In genomic region chr7:109826911-109827310, GRCm38 (mm10) we compare ENCODE assay signal across 22 mouse cellular contexts. TPM values are rescaled to one million over a fixed set of nuclear protein-coding genes. Genes with fewer than 3 reads are reported as not detected.
DNase-seq lines count a peak whose midpoint lies in the region; ATAC-seq and TF ChIP-seq lines count a peak whose summit lies in the region.
"Had no signal": no experiment of that assay in that cellular context is flagged by ENCODE, and none has a peak within 500 bp of the region (broad histone marks: within the 10 kb centered on the region; RNA-seq: fewer than 3 reads in every experiment).

No protein-coding gene starts in this region.

- H3K4me2 ChIP-seq in lung, postnatal 0 days (replicated peaks; ENCODE audit: low read depth, low read length), result no peak overlapping the region
- H3K4me2 ChIP-seq in hindbrain, embryonic 12.5 days (replicated peaks), result no peak overlapping the region
- H3K4me2 ChIP-seq: forebrain, embryonic 15.5 days; hindbrain, embryonic 15.5 days; neural tube, embryonic 13.5 days had no signal

- no peak for TF ChIP-seq EP300 in lung, postnatal 0 days (IDR thresholded peaks at IDR 0.05)

- TF ChIP-seq CTCF in lung, postnatal 0 days (IDR thresholded peaks at IDR 0.05), result no peak

- H3K36me3 ChIP-seq in lung, postnatal 0 days (ENCODE audit: insufficient read depth, low read length), result no peaks in the 10 kb centered on the region
- no peaks in the 10 kb centered on the region for H3K36me3 ChIP-seq in hindbrain, embryonic 12.5 days
- H3K36me3 ChIP-seq: embryonic facial prominence, embryonic 10.5 days; forebrain, embryonic 15.5 days; heart, embryonic 10.5 days; hindbrain, embryonic 15.5 days; limb, embryonic 10.5 days; neural tube, embryonic 13.5 days had no signal

- peak; percentile 5 for DNase-seq in kidney, adult 11 months
- no peak for DNase-seq in kidney, adult 18-20 months
- DNase-seq in adrenal gland, adult 2 months, result peak; percentile 72
- DNase-seq in adrenal gland, postnatal 36 days, result peak; percentile 61 to 70
- peak; percentile 77 for DNase-seq in lung, postnatal 0 days (ENCODE audit: low spot score)
- DNase-seq in cerebellum, postnatal 25 days, result no peak
- DNase-seq in adipocyte (ENCODE audit: low spot score), result no peak
- DNase-seq: B cell, adult 2 months; cerebellum, postnatal 14 days; thymus, adult 18-20 months had no signal

- H3K9ac ChIP-seq in lung, postnatal 0 days (replicated peaks; ENCODE audit: low read depth), result no peak overlapping the region
- H3K9ac ChIP-seq in hindbrain, embryonic 12.5 days, result no peak overlapping the region
- H3K9ac ChIP-seq: forebrain, embryonic 15.5 days; hindbrain, embryonic 15.5 days; liver, embryonic 14.5 days; neural tube, embryonic 13.5 days had no signal

- no peak overlapping the region for H3K4me3 ChIP-seq in lung, postnatal 0 days (ENCODE audit: low read depth, low read length)
- no peak overlapping the region for H3K4me3 ChIP-seq in hindbrain, embryonic 12.5 days
- H3K4me3 ChIP-seq: embryonic facial prominence, embryonic 10.5 days; erythroblast, embryonic 14.5 days; forebrain, embryonic 15.5 days; heart, embryonic 10.5 days; hindbrain, embryonic 15.5 days; limb, embryonic 10.5 days; megakaryocyte, embryonic 14.5 days; neural tube, embryonic 13.5 days had no signal

- H3K9me3 ChIP-seq in lung, postnatal 0 days (ENCODE audit: low read length), result no peaks in the 10 kb centered on the region
- no peaks in the 10 kb centered on the region for H3K9me3 ChIP-seq in hindbrain, embryonic 12.5 days (replicated peaks)
- H3K9me3 ChIP-seq: embryonic facial prominence, embryonic 10.5 days; forebrain, embryonic 15.5 days; heart, embryonic 10.5 days; hindbrain, embryonic 15.5 days; limb, embryonic 10.5 days; megakaryocyte, embryonic 14.5 days; neural tube, embryonic 13.5 days had no signal

- H3K27ac ChIP-seq in lung, postnatal 0 days (ENCODE audit: low read length), result peak overlapping the region; percentile 14; the same call in 1 of the 2 replicates
- no peak overlapping the region for H3K27ac ChIP-seq in hindbrain, embryonic 12.5 days
- H3K27ac ChIP-seq: embryonic facial prominence, embryonic 10.5 days; forebrain, embryonic 15.5 days; heart, embryonic 10.5 days; hindbrain, embryonic 15.5 days; limb, embryonic 10.5 days; liver, embryonic 14.5 days; neural tube, embryonic 13.5 days had no signal

- H3K4me1 ChIP-seq in lung, postnatal 0 days (ENCODE audit: insufficient read depth, low read depth, low read length), result peaks cover 8% of the 10 kb centered on the region
- no peaks in the 10 kb centered on the region for H3K4me1 ChIP-seq in hindbrain, embryonic 12.5 days
- H3K4me1 ChIP-seq: hindbrain, embryonic 15.5 days; megakaryocyte, embryonic 14.5 days; neural tube, embryonic 13.5 days had no signal

- ATAC-seq in lung, postnatal 0 days, result peak; percentile 31; the same call in 1 of the 2 replicates
- no peak for ATAC-seq in hindbrain, embryonic 12.5 days (ENCODE audit: low FRiP score)
- ATAC-seq: forebrain, embryonic 15.5 days; Patski had no signal

- WGBS in lung, postnatal 0 days, result 38% methylated on average over 8 of the region's 8 CpGs
- 89% methylated on average over 8 of the region's 8 CpGs for WGBS in hindbrain, embryonic 12.5 days

- no peaks in the 10 kb centered on the region for H3K27me3 ChIP-seq in lung, postnatal 0 days (replicated peaks; ENCODE audit: insufficient read depth, low read length)
- no peaks in the 10 kb centered on the region for H3K27me3 ChIP-seq in hindbrain, embryonic 12.5 days
- H3K27me3 ChIP-seq: forebrain, embryonic 15.5 days; hindbrain, embryonic 15.5 days; neural tube, embryonic 13.5 days; Patski had no signal

RNA-seq across cellular contexts. Expression of gene Scube2, which starts 38.6 kb away (rescaled TPM):
- total RNA-seq in adrenal gland, adult 2 months (2021), result under 1 TPM; 0.17 to 0.62 TPM
- polyA plus RNA-seq in adrenal gland, adult 2 months (2012; rRNA removed), result 0.10 and 0.22 TPM in 2 replicates
- total RNA-seq in adrenal gland, postnatal 36 days (2021), result under 1 TPM; 0.26 to 0.56 TPM
- 14.9 TPM in 2 replicates for polyA plus RNA-seq in lung, postnatal 0 days (2015; fragmentation: Nextera tagmentation; extraction: Ambion mirVana)
- polyA plus RNA-seq in hindbrain, embryonic 12.5 days (2016; fragmentation: Nextera tagmentation; extraction: Ambion mirVana), result 2.4 and 3.6 TPM in 2 replicates
- total RNA-seq: monocyte, adult 5-6 weeks had no signal
- polyA plus RNA-seq: erythroblast, embryonic 14.5 days; Patski had no signal

RNA-seq across cellular contexts. Expression of gene Nrip3, which starts 45.1 kb away (rescaled TPM):
- total RNA-seq in adrenal gland, adult 2 months (2021), result 1 to 10 TPM; 1.1 to 1.4 TPM
- 0.06 and 2.3 TPM in 2 replicates for polyA plus RNA-seq in adrenal gland, adult 2 months (2012; rRNA removed)
- total RNA-seq in adrenal gland, postnatal 36 days (2021), result 1 to 10 TPM in 1 of 2 experiments, under 1 TPM in 1; 0.63 to 1.3 TPM
- polyA plus RNA-seq in lung, postnatal 0 days (2015; fragmentation: Nextera tagmentation; extraction: Ambion mirVana), result 0.57 and 0.58 TPM in 2 replicates
- 1.3 and 1.4 TPM in 2 replicates for polyA plus RNA-seq in hindbrain, embryonic 12.5 days (2016; fragmentation: Nextera tagmentation; extraction: Ambion mirVana)
- total RNA-seq: monocyte, adult 5-6 weeks had no signal

Comparison
In these comparisons a context has a peak if more than half of its experiments do, and no peak if none do; other contexts are left out.
1. DNase-seq: peak in kidney, adult 11 months (single experiment), adrenal gland, adult 2 months (single experiment), adrenal gland, postnatal 36 days (2 of 2) and lung, postnatal 0 days (single experiment); none in kidney, adult 18-20 months (single experiment), cerebellum, postnatal 25 days (0 of 2) and adipocyte (single experiment).